Mouse (Mus musculus) embryonic stem cell, embryonic (primary cell): ENCODE results near the gene Fam32a.

Source experiments
- CTCF ChIA-PET, 4 experiments: fragments of 300-600 bp in 2 of 4; fragments of 350-600 bp in 2 of 4; sonication (Branson Sonifier 250); formaldehyde crosslinking; loops; one replicate each; lab custom pipeline; 2022; ENCODE audit warnings: inconsistent platforms in 2 of 4; lab: Charles Lee
- POLR2A ChIA-PET, 4 experiments: fragments of 300-600 bp in 2 of 4; fragments of 350-600 bp in 2 of 4; sonication (Branson Sonifier 250); formaldehyde crosslinking; loops; one replicate each; lab custom pipeline; 2022; ENCODE audit warnings: antibody characterized with exemption in 4 of 4, inconsistent platforms in 1 of 4; lab: Charles Lee

Fam32a gene

GRCm38 (mm10) chr8:72219541-72220363 is at the start of gene Fam32a:
Fam32a (plus strand) TSS chr8:72219730.
- ChIA-PET POLR2A (interaction anchor here (0.6 to 7.3 kb wide), 42 partner anchors 10 to 661 kb away, joined by 3 to 114 read pairs (median 4); partner anchors contain the start of genes Ap1m1 (in 3 of the 4), Klf2 (in 3 of the 4), Hsh2d (in 2 of the 4) and Rab8a (in 1 of the 4)), CTCF (interaction anchor here (0.7 to 6.7 kb wide), 12 partner anchors 10 to 203 kb away, joined by 3 to 145 read pairs (median 4); partner anchors contain the start of genes Ap1m1 (in 3 of the 4) and Hsh2d (in 1 of the 4))

- ChIA-PET POLR2A (interaction anchor here in 2 of 4 experiments (0.5 to 1.5 kb wide), 5 partner anchors 19 to 251 kb away, joined by 3 to 4 read pairs (median 3); partner anchors contain the start of gene Tpm4 (in 1 of the 2)), CTCF (interaction anchor here in 3 of 4 experiments (0.6 to 2.7 kb wide), 20 partner anchors 10 to 319 kb away, joined by 3 to 20 read pairs (median 4); partner anchors contain the start of genes Hsh2d (in 3 of the 3), Ap1m1 (in 2 of the 3), 1700030K09Rik (in 1 of the 3) and Calr3 (in 1 of the 3))
These were observed 42.1 kb upstream of the Fam32a start for GRCm38 (mm10) chr8:72177346-72177925.

GRCm38 (mm10) chr8:72183554-72184202 is 35.9 kb upstream of the Fam32a start:
- ChIA-PET POLR2A (interaction anchor here in 1 of 4 experiments (0.8 to 1.8 kb wide), 3 partner anchors 14 to 112 kb away, joined by 3 to 6 read pairs (median 3); no protein-coding TSS in a partner anchor), CTCF (interaction anchor here in 1 of 4 experiments (0.5 kb wide), 1 partner anchor 253 kb away, joined by 3 read pairs; no protein-coding TSS in a partner anchor)

GRCm38 (mm10) chr8:72187793-72188331 is 31.7 kb upstream of the Fam32a start:
- ChIA-PET POLR2A (interaction anchor here in 2 of 4 experiments (1.1 to 2.3 kb wide), 3 partner anchors 9 to 32 kb away, joined by 3 to 8 read pairs (median 4); partner anchors contain the start of gene Fam32a (in 1 of the 2)), CTCF (interaction anchor here in 2 of 4 experiments (0.5 to 4.1 kb wide), 3 partner anchors 10 to 112 kb away, joined by 3 to 20 read pairs (median 9); no protein-coding TSS in a partner anchor)

GRCm38 (mm10) chr8:72189417-72190214 is 29.9 kb upstream of the Fam32a start, which contains the start of gene Hsh2d:
Hsh2d (plus strand) TSS chr8:72189638.
- ChIA-PET CTCF (interaction anchor here (0.7 to 4.1 kb wide), 10 partner anchors 11 to 84 kb away, joined by 3 to 20 read pairs (median 4); partner anchors contain the start of gene Ap1m1 (in 1 of the 4)), POLR2A (interaction anchor here in 2 of 4 experiments (0.6 to 2.7 kb wide), 23 partner anchors 8 to 383 kb away, joined by 3 to 10 read pairs (median 3); partner anchors contain the start of genes Fam32a (in 2 of the 2), Ap1m1 (in 1 of the 2), Cib3 (in 1 of the 2) and Klf2 (in 1 of the 2))

GRCm38 (mm10) chr8:72190215-72190539 is 29.4 kb upstream of the Fam32a start:
- POLR2A ChIA-PET = interaction anchor here in 2 of 4 experiments (0.6 to 2.7 kb wide), 15 partner anchors 8 to 128 kb away, joined by 3 to 10 read pairs (median 4); partner anchors contain the start of genes Cib3 (in 1 of the 2), Fam32a (in 1 of the 2) and Klf2 (in 1 of the 2)
- CTCF ChIA-PET = interaction anchor here in 3 of 4 experiments (0.8 to 4.1 kb wide), 6 partner anchors 13 to 85 kb away, joined by 3 to 20 read pairs (median 4); no protein-coding TSS in a partner anchor

- CTCF ChIA-PET = interaction anchor here in 2 of 4 experiments (1.1 to 1.4 kb wide), 3 partner anchors 11 to 65 kb away, joined by 3 to 4 read pairs (median 4); no protein-coding TSS in a partner anchor
- POLR2A ChIA-PET = interaction anchor here in 3 of 4 experiments (0.6 to 2.1 kb wide), 12 partner anchors 37 to 148 kb away, joined by 3 to 7 read pairs (median 4); partner anchors contain the start of genes Ap1m1 (in 2 of the 3) and Klf2 (in 2 of the 3)
These were observed 27.5 kb upstream of the Fam32a start for GRCm38 (mm10) chr8:72192065-72192464.

- POLR2A ChIA-PET = interaction anchor here in 2 of 4 experiments (0.8 to 1.9 kb wide), 18 partner anchors 8 to 445 kb away, joined by 3 to 8 read pairs (median 4); partner anchors contain the start of genes Fam32a (in 2 of the 2), Hsh2d (in 2 of the 2), Ap1m1 (in 1 of the 2) and Cib3 (in 1 of the 2)
- CTCF ChIA-PET = interaction anchor here in 2 of 4 experiments (0.6 to 1.5 kb wide), 2 partner anchors 42 to 393 kb away, joined by 3 to 5 read pairs; partner anchors contain the start of gene Ap1m1 (in 1 of the 2)
These were observed 21.5 kb upstream of the Fam32a start for GRCm38 (mm10) chr8:72197997-72198396.

- ChIA-PET CTCF (no interaction called here), POLR2A (interaction anchor here in 1 of 4 experiments (0.6 kb wide), 1 partner anchor 108 kb away, joined by 3 read pairs; no protein-coding TSS in a partner anchor)
These were observed 10.9 kb upstream of the Fam32a start for GRCm38 (mm10) chr8:72208582-72208981.

- ChIA-PET CTCF (interaction anchor here in 2 of 4 experiments (0.6 to 1.2 kb wide), 2 partner anchors 33 to 222 kb away, joined by 4 to 13 read pairs; no protein-coding TSS in a partner anchor), POLR2A (interaction anchor here in 2 of 4 experiments (0.5 to 1.1 kb wide), 4 partner anchors 9 to 229 kb away, joined by 3 to 6 read pairs (median 3); partner anchors contain the start of gene Fam32a (in 1 of the 2))
These were observed 9.3 kb upstream of the Fam32a start for GRCm38 (mm10) chr8:72210222-72210621.

- ChIA-PET POLR2A (interaction anchor here in 2 of 4 experiments (0.5 to 1.0 kb wide), 3 partner anchors 17 to 229 kb away, joined by 3 read pairs; no protein-coding TSS in a partner anchor), CTCF (interaction anchor here in 2 of 4 experiments (0.6 to 1.2 kb wide), 2 partner anchors 33 to 223 kb away, joined by 4 to 13 read pairs; no protein-coding TSS in a partner anchor)
These were observed 8.8 kb upstream of the Fam32a start for GRCm38 (mm10) chr8:72210710-72211109.

GRCm38 (mm10) chr8:72211846-72212245 is 7.7 kb upstream of the Fam32a start:
- POLR2A ChIA-PET = interaction anchor here in 2 of 4 experiments (0.8 to 1.2 kb wide), 3 partner anchors 14 to 22 kb away, joined by 3 to 4 read pairs (median 3); partner anchors contain the start of gene Hsh2d (in 2 of the 2)
- CTCF ChIA-PET = interaction anchor here in 1 of 4 experiments (0.6 kb wide), 1 partner anchor 28 kb away, joined by 5 read pairs; the partner anchor contains the start of gene Ap1m1

GRCm38 (mm10) chr8:72212751-72213150 is 6.8 kb upstream of the Fam32a start, which contains the start of gene Cib3:
Cib3 (minus strand) TSS chr8:72212837.
- ChIA-PET POLR2A (interaction anchor here in 3 of 4 experiments (0.6 to 1.2 kb wide), 3 partner anchors 15 to 67 kb away, joined by 3 to 4 read pairs (median 3); partner anchors contain the start of gene Hsh2d (in 1 of the 3)), CTCF (interaction anchor here in 1 of 4 experiments (1.1 kb wide), 1 partner anchor 27 kb away, joined by 6 read pairs; the partner anchor contains the start of gene Ap1m1)

GRCm38 (mm10) chr8:72213536-72213935 is 6.0 kb upstream of the Fam32a start, which contains the start of gene Gm11034:
Gm11034 (minus strand) TSS chr8:72213636.
- ChIA-PET POLR2A (interaction anchor here in 2 of 4 experiments (0.7 to 1.3 kb wide), 3 partner anchors 16 to 107 kb away, joined by 3 to 4 read pairs (median 3); partner anchors contain the start of gene Olfr374 (in 1 of the 2)), CTCF (interaction anchor here in 1 of 4 experiments (1.1 kb wide), 1 partner anchor 26 kb away, joined by 6 read pairs; the partner anchor contains the start of gene Ap1m1)
